Mouse (Mus musculus) lung, adult 2 months (tissue): ENCODE results near the gene Rnf182.

Experiments
- CTCF ChIP-seq: fragments of 200-500 bp; IDR thresholded peaks from 2 replicates; pipeline ENCODE4 v1.5.1; 2011; ENCODE audit warnings: mild to moderate bottlenecking, low read length, control low read depth; ENCODE audit not compliant: insufficient read depth
- POLR2A ChIP-seq: fragments of 200-500 bp; IDR thresholded peaks from 2 replicates; pipeline ENCODE4 v1.6.1; 2011; ENCODE audit warnings: low read depth, mild to moderate bottlenecking, control low read depth, low read length, borderline replicate concordance; ENCODE audit errors: extremely low read depth

GRCm38 (mm10) chr13:43619550-43620175 is 4.2 kb downstream of the Rnf182 start:
- TF ChIP-seq POLR2A (no peak), CTCF (no peak)
